Mouse (Mus musculus): ENCODE data around the gene Igdcc3.

GRCm38 (mm10) chr9:65133739-65134138 lies 7.2 kb upstream of the Igdcc3 start:
- TF ChIP-seq POLR2A (IDR thresholded peaks at IDR 0.05; ENCODE audit: low read depth, low read length), result no peak
- peak; percentile 79 for TF ChIP-seq CTCF (IDR thresholded peaks at IDR 0.05; ENCODE audit: extremely low read depth, insufficient read length, insufficient replicate concordance, low read depth, low read length)
